Mouse (Mus musculus) thymus, adult 18-20 months (tissue): ENCODE measurements around the gene Wdr1.

Experiments used
- DNase-seq, 2 experiments: peaks; one replicate each; pipeline ENCODE4 v3.0.0; 2022; ENCODE audit warnings: mixed read lengths in 2 of 2

Wdr1 gene

DNA sequence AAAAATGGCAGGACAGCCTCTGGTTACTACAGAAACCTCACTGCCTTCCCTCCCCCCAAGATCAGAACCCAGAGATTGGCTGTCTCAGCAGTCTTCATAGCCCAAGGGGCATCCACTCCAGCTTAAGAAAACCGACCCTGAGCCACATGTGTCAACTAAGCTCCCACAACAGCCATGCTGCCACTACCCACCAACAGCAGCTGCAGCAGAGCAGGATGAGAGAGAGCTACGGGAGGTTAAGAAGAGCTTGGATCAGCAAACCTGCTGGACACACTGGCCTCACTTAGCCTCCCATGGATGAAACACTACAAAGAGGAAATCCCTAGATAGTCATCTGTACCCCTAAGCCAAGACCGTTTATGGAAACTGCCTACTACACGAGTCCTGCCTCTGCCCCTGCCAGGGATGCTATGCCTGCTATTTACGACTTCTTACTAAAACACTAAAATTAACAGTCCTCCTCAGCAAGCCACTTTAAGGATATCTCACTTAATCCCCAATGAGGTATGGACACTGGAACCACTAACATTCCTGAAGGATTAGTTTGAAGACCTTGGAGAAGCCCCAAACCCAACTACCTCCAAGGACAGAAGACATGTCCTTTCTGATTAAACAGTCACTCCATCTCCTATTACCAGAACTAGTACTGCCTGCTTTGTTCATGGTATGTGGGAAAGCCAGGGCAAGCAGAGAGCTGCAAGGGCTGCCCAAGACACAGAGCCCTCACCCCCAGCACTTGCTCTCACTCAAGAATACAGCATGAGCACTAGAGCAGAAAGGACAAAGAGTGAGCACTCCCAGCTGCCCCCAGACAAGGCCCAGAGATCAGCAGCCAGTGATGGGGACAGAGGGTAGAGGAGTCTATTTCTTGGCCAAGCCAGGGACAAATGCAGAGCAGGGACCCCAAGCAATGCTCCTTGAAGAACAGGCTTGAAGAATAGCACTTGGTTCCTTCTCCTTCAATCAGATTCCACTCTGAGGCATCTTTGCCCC is 18.3 kb downstream of the Wdr1 start:
- no peak for DNase-seq

DNA sequence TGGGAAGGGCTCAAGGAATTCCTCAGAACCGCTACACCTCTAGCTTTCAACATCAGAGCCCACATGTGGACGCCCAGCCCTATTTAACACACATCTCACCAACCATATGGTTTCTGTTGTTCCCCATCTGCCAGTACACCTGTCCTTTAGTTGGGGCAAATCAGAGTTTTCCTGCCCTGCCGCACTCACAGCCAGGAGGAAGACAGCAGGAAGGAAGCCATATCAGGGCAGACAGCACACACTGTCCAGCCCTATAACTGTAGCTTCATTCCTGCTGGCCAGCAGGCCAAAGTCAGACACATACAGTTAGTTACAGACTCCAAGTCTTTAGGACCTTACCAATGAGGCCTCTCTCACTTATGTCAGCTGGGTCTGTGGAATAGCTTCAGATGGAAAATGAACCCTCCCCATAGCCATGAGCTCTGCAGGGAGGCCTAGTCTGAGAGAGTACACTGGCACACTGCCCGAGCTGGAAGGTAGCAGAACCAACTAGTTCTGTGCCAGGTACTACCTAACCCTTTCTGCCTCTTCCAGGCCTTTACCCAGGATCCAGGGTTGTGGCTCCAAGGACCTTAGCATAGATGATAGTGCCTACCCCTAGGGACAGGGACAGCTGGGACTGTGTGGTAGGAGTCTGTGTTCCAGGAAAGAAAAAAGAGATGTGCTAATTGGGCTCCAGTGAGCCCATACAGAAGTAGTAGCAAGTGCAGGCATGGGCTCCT is 19.4 kb downstream of the Wdr1 start:
- DNase-seq: no peak

DNA sequence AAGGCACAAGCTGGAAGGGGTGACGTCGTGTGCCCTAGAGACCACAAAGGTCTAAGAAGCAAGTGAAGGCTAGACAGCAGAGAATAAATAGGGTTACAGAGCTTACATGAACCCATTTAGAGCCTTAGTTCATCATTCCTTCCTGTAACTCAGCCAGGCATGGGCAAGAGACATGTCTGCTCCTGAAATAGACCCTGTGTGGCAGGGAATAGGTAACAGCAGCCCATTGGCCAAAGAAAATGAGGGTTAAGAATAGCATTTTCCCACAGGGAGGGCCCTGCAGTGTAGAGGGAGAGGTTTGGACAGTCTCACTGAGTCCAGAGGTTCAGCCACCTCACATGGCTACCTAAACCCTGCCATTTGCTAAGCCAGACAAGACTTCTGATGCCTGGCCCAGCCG is 21.3 kb downstream of the Wdr1 start:
- no peak for DNase-seq

GRCm38 (mm10) chr5:38540898-38541297 is 22.1 kb downstream of the Wdr1 start:
- DNase-seq: no peak

GRCm38 (mm10) chr5:38538508-38538907 is 24.5 kb downstream of the Wdr1 start:
- no peak for DNase-seq

GRCm38 (mm10) chr5:38537845-38538244 is 25.2 kb downstream of the Wdr1 start:
- DNase-seq: no peak

DNA sequence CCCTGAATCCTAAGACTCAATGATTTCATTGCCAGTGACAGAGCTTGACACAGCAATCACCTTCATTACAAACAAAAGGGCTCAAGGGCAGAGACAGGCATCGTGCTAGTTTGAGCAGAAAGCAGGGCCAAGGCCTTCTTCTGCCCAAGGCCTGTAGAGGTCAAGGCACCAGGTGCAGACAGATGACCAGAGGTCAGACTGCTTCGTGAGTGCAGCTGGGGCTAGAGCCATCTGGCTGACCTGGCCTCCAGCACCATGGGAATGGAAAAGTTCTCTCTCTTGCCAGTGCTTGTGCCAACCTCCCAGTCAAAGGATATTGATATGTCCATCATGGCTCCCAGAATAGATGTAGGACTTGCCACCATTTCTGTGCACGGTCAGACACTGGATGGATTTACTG is 26.2 kb downstream of the Wdr1 start:
- DNase-seq: no peak

GRCm38 (mm10) chr5:38532084-38532483 is 30.9 kb downstream of the Wdr1 start:
- no peak for DNase-seq

- DNase-seq: no peak
Measured at GRCm38 (mm10) chr5:38529724-38530428, 33.1 kb downstream of the Wdr1 start.

GRCm38 (mm10) chr5:38522977-38523376 is 40.0 kb downstream of the Wdr1 start:
- no peak for DNase-seq

- DNase-seq: no peak
Measured at GRCm38 (mm10) chr5:38520838-38521237, 42.2 kb downstream of the Wdr1 start.

DNA sequence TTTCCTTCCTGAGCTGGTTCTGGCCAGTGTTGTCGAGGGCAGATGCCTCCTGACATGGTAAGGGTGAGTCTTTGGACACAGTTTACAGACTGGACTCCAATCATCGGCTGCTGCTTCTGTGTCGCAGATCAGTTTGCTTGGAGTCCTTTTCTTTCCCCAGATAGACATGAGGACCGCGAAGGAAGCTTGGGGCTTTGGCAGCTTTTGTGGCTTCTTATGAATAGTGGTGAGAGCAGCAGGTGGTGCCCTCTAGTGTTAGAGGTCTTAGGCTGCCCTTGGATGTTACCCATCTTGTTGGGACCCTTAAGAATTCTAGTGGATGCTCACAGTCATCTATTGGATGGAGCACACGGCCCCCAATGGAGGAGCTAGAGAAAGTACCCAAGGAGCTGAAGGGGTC is 46.8 kb downstream of the Wdr1 start:
- DNase-seq: no peak

DNA sequence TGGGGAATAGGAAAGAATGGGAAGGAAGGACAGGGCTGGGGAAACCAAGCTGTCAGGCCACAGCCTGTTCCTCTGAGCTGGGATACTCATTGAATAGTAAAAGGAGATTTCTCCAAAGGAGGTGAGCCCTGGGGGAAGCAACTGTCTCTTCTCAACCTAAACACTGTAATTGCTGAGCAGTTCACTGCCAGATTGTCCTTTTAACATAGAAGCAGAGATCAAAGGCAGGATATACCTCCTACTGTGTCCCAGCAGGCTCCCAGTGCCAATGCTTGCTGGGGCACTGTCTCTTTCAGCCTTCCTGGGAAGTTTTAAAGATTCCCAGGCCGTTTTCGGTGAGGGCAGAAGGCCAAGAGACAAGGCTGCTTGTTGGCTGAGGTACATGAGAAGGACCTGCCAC is 50.0 kb downstream of the Wdr1 start:
- DNase-seq: no peak

DNA sequence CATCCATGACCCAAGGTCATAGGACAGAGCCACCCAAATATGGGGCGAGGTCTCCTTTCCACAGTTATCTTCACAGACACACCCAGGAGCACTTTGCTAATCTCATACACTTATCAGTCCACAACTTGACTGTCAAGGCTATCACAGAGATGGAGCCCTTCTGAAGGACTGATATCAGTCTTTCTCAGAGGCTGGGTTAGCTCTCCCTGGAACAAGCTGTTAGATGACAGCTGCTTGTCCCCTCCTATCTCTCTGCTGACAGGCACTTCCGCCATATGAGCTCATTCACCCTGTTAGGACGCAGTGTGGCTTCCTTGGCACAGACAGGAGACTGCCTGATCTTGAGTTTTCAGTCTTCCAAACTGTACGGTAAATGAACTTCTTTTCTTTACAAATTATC is 53.5 kb downstream of the Wdr1 start:
- no peak for DNase-seq

DNA sequence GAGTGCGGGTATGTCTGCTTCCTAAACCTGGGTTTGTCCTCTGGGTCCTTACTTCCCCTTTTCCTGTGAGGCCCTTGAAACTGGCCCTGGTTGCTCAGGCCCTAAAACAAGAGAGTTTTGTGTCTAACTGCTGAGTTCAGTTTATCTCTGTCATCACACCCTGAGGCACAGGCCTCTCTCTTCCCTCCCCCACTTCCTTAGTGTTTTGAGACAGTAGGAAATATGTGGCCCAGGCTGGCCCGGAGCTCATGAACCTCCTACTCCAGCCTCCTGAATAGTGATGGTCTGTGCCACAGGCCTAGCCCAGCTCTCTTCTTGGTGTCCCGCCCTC is 57.6 kb downstream of the Wdr1 start:
- no peak for DNase-seq

- no peak for DNase-seq
Measured at GRCm38 (mm10) chr5:38504747-38505434, 58.1 kb downstream of the Wdr1 start.

GRCm38 (mm10) chr5:38504116-38504515 is 58.9 kb downstream of the Wdr1 start:
- no peak for DNase-seq

DNA sequence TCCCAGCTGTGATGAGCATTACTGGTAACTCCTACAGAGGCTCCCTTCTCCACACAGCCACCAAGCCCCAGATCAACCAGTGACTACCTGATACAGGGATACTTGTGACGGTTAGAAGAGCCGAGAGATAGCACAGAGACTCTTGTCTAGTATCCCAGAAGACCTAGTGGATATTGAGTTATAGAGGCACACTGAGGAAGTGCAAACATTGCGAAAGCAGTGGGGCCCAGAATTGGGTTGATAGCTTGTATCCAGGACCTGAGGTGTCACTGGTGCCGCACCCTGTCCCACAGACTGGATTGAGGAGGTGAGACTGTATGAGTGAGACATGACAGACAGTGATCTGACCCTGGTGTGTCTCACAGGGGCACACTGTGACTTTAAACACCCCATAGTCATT is 60.0 kb downstream of the Wdr1 start, which contains the start of gene Slc2a9:
Slc2a9 (minus strand) TSS at position 152 of the 400 bp plus-strand sequence.
- DNase-seq: no peak

- no peak for DNase-seq
Measured at GRCm38 (mm10) chr5:38500043-38500442, 63.0 kb downstream of the Wdr1 start.

DNA sequence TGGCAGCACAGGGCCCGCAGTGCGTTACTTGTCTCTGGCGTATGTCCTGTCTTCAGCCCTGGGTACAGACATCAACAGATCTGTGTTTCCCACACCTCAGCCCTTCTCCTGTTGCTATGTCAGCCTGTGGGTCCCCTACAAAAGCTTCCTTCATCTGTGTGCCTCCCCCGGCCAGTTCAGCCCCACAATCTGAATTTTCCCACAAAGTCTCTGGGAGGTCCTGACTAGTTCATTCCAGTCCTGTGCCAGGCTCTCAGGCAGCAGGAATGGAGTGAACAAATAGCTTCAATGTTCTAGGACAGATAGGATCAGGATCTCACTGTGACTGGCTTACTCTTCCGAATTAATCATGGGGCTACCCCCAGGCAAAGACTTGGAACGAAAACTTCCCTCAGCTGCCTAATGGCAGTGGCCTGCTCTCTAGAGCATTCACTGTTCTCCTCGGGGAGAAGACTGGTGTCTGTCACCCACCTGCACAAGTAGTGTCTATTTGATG is 63.7 kb downstream of the Wdr1 start:
- DNase-seq: no peak

GRCm38 (mm10) chr5:38498479-38498878 is 64.5 kb downstream of the Wdr1 start:
- DNase-seq: no peak

GRCm38 (mm10) chr5:38496491-38497057 is 66.4 kb downstream of the Wdr1 start:
- no peak for DNase-seq
